Mouse (Mus musculus): ENCODE data around the gene Ank2.

DNA sequence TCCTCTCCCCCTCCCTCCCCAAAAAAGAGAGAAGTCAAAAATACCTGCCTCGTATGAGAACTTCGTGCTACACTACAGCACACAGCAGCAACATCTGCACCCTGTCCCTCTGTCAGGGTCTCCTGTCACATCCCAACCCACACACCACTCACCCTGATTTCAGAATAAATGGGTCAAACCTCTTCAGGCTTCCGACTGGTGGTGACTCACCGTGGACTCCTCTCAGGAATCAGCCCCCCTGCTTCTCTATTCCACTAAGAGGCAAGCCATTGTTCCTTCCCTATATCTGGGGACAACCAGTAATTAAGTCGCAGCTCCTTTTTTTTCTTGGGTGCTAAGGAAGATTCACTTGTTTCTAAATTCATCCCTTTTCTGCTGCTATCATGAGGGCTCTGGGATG, 361.6 kb downstream of the Ank2 start:
- TF ChIP-seq POLR2A (IDR thresholded peaks at IDR 0.05; ENCODE audit: low read depth, low read length) (no peak), CTCF (IDR thresholded peaks at IDR 0.05; ENCODE audit: extremely low read depth, insufficient read length, insufficient replicate concordance, low read depth, low read length) (no peak)

Data from small intestine, adult 2 months (tissue).